Mouse (Mus musculus) cortical plate, adult 2 months (tissue): ENCODE results near the gene Ccno.

Experiments
- CTCF ChIP-seq: fragments of 200-500 bp; IDR thresholded peaks from 2 replicates; pipeline ENCODE4 v1.5.1; 2011; ENCODE audit warnings: mild to moderate bottlenecking, control low read depth, low read length; ENCODE audit not compliant: insufficient read depth; ENCODE audit errors: extremely low read depth
- POLR2A ChIP-seq: fragments of 200-500 bp; IDR thresholded peaks from 2 replicates; pipeline ENCODE4 v1.6.1; 2011; ENCODE audit warnings: mild to moderate bottlenecking, low read length, control low read depth; ENCODE audit not compliant: insufficient read depth; ENCODE audit errors: extremely low read depth

GRCm38 (mm10) chr13:113000576-113001318 lies 13.1 kb downstream of the Ccno start:
- TF ChIP-seq CTCF (no peak), POLR2A (no peak)
